Mouse (Mus musculus) MEL-GATA-1-ER (cell line): ENCODE measurements at regions not wholly inside any gene's neighbourhood (a gene's known extent, or its start where the extent isn't known, plus 50 kb on each side); places are given as distances from the start of the nearest gene placed in this dataset.

Source experiments
- DNase-seq: peaks from one replicate; pipeline ENCODE4 v3.0.0-alpha.2; 2012; ENCODE audit warnings: low read depth; ENCODE audit errors: extremely low read depth

DNA sequence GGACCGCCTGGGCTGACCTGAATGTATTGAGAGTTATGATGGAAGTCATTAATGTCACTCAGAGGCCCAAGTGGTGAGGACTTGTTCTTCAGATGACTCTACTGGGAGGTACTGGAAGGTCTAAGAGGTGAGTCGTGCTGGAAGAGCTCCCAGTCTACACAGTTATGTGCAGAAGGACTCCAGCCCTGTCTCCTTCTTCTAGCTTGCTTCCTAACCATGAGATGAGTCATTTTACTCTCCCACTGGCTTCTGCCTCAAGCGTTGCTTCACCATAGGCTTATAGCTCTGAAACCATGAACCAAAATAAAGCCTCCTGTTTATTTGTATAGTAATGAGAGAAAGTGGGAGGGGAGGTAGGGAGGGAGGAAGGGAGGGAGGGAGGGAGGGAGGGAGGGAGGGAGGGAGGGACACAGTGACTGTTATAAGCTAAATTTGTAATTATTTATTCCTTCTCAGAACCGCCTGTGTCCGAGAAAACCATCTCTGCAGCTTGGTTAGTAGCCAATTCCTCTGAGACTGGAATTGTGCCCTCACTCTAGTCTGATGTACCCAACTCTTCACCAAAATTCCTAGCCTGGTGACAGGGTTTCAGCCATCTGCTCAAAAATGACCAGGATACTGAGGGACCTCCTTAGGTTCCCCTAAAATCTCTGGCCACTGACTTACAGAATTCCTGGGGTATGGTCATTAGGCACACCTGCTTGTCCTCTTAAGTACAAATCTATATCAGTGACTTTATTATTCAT, 211.6 kb upstream of the Atp2b1 start:
- no peak for DNase-seq

DNA sequence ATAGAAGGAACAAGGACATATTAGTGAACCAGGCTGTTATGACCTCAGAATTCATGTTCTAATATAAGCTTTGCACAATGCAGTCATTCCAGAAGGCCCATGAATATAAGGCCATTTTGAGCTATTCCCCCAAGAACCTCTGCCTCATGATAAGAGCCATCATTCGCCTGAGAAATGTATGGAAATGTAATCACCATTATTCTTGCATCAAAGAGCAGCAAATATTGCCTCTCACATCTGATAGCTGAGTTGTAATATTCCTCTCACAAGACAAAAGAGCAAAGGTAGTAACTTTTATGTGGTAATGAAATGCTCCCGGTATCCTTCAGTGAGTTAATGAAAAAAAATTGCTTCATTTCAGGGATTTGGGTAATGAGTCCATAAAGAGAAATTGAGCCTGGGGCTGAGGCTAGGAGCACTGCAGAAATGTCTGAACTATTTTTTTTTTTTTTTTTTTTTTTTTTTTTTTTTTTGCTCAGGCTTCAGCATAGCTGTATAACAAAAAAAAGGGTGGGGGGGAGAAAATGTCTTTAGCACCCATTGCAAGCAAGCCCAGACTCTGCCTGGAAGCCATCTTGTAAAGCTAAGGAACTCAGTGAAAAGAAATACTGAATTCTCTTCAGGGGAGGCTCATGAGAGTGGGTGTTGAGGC, 210.4 kb upstream of the Atp2b1 start:
- DNase-seq, result no peak

DNA sequence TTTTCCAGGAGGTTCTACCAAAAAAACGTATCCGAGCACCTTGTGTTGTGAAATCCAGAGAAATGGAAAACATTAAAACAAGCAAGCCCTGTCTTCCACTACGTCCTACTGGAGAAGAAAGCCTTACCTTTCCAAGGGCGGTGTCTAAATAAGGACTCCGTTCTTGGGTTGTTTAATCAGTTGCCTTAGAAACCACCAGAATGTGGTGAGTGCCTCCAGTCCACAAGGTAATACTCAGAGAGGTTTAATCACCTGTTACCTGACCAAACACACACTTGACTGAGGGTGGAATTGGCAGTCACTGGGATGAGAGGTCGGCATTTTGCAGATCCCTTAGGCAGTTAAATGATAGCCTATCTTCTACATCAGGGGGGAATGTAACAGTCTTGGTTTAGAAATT, 209.6 kb upstream of the Atp2b1 start:
- no peak for DNase-seq

DNA sequence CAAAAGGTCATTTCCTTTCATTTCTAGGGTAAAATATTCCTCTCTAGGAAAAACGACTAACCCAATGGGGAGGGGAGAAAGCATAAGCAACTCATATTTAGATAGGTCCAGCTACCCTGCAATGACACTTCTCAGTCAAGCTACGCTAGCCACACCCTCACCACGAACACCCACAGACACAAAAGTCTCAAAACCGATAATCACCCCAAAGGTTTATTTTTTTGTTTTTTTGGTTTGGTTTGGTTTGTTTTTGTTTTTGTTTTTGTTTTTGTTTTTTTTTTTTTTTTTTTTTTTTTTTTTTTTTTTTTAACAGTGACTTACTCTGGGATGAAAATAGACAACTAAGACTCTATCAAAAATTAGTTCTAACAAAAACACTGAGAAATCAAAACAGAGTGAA, 196.3 kb upstream of the Atp2b1 start:
- no peak for DNase-seq

DNA sequence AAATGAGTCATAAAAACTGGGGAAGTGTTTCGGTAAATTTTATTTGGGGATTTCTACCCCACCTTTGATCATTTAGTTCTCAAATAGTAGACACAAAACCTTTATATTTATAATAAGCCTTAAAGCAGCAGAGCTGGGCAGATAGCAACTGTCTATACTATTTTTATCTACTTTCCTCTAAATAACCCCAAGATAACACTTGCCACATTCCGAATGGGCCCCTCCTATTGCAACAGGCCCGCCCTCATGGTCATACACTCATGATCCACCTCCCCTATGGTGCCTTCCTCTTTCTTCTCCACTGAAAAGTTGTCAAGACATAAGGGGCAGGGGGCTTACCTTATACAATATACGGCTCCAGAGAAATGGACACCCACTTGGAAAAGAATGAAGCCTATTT, 195.5 kb upstream of the Atp2b1 start:
- peak; percentile 16 for DNase-seq

DNA sequence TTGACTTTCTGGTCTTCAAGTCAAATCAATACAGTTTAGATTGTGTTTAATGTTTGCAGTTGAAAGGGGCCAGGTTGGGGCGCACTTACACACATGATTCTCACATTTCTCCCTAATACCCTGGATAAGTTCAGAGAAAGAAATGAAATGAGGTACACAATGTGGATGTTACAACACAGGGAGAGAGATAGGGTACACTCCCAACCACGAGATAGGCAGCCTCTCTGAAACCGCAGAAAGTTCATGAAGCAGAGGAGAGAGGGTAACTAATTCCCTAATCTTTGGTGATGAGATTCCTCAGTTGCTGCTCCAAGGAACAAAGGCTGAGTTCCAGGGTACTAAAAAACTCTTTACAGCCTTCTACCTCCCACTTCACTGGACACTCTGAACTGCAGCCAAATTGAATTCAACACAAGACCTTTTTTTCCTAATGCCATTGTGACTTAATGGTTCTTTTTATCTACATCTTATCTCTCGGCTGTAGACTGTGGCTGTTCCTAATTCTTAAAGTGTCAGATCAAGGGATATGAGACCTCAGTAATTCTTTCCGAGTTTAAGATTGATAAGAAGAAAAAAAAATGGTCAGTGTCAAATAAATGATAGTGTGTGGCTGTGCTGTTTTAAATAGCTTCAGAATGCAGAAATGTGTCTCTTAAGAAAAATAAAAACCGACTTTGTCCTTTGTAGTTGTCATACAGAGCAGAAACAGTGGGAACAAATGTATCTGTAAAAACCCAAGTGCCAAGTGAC, 193.8 kb upstream of the Atp2b1 start:
- DNase-seq, result no peak

DNA sequence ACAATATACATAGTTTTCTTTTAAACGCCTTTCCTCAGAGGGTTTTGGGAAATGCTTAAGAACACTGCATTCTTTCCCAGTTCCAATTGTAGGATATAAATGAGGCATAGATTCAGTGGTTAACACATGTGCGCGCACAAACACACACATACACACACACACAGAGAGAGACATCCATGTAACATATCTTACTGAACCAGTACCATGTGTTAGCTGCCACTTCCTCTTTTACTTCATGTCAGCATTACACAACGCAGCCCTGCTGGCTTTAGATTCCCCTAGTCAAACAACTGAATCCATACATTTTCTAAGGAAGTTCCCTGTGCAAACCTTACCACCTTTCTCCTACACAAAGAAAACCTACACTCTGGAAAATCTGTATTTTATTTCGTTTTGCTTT, 189.1 kb upstream of the Atp2b1 start:
- peak; percentile 65 for DNase-seq

DNA sequence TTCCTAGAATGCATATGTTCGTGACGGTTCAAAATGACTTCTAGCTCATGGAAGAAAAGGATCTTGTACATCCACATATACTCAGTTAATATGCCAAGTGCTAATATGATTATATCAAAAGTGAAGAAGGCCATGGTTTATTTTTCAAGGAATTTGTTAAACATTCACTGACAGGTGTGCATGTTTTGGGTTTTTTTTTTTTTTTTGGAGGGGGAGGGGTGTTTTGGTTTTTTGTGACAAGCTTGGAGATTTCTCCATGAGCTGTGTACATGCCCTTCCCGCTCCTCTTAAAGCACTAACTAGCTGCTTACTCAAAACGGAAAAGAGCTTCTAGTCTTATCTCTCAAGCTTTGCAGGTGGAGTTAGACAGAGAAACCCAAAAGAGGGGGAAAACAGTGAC, 187.1 kb upstream of the Atp2b1 start:
- no peak for DNase-seq

DNA sequence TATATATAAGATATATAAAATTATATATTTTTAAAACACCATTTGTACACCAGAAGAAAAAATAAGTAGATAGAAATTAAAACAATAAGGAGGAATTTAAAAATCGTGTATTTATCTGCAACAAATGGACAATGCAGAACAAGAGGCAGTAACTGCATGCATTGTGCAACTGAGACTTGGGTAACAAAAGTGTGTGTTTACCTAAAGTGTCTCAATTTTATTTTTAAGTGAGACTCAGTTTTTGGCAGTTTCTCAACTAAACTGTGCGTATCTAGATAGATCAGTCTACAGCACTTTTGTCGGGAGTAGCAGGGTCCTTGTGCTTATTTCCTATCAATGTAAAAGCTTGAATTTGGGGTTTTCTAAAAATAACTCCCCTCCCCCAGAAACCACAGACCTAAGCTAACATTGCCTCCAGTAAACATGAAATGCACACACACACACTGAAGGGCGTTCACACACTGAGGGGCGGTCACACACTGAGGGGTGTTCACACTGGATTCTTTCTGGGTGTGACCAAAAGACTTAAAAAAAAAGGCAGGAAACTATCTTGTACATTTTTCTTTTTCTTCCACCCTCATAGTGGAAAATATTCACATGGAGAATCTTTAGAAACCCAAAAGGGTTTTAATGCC, 185.7 kb upstream of the Atp2b1 start:
- DNase-seq, result no peak

DNA sequence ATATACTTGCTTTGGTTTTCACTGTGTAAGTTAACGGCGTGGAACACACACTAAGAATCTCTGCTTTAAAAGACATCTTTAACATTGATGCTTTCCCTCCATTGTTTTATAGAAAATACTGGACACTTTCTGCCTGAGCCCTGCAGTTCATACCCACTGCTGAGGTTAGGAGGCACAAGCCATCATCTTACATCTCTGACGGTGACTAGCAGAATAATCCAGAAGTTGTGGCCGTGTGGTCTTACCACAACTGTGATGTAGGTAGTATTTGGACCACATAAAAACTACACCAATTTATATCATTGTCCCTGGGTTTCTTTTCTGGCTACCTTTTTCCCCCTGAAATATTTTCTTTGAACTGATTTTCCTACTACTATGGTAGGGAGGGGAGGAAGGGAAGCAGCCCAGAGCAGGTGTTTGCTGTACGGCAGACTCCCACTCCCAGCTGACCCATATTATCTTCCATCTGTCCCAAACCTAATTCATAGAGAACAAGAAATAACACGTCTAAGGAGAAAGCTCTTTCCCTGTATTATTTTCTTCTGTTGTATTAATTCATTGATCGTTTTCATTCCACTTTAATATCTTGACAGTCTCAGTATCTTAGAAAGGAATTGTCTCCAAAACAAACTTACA, 180.1 kb upstream of the Atp2b1 start:
- DNase-seq, result no peak

DNA sequence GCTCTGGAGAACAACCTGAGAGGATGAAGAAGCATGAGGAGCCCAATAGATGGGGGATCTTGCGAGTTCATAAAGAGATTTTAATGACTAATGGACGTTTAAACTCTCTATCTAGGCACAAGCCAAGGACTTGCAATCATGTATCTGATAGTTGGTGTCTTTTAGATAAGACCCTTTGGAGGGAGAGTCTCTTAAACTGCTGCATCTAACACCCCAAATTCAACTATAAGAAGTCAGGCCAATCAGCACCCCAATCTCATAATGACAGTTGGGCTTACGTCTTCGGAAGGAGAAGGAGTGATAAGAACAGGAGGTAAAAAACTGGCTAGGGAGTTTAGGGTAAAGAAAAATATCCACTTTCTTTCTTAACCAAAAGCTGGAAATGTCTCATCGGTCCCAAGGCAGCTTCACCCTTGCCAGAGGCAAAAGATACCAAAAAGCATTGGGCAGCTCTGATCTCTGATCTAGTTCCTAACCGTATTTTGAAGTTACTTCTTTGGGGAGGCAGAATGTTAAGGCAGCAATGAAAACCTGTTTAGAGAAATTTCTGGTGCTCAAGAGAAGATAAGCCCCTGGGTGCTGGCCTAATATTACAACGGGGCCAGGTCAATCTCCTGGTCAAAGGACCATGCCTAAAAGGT, 173.6 kb upstream of the Atp2b1 start:
- DNase-seq, result peak; percentile 35

DNA sequence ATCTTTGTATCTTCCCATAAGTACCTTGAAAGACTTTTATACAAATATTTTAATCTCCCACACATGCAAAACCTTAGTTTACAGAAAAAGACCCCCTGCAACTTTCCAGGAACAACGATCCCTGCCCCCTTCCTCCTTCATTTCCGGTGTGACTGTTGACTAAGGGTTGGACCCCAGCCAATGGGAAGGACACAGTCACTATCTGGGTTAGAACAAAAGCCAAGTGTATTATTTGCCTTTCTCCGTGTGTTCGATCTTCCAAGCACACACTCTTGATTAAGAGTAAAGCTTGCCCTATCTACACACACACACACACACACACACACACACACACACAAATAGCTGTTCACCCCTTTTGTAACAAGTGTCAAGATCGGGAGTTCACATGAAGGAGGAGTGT, 172.8 kb upstream of the Atp2b1 start:
- peak; percentile 66 for DNase-seq

DNA sequence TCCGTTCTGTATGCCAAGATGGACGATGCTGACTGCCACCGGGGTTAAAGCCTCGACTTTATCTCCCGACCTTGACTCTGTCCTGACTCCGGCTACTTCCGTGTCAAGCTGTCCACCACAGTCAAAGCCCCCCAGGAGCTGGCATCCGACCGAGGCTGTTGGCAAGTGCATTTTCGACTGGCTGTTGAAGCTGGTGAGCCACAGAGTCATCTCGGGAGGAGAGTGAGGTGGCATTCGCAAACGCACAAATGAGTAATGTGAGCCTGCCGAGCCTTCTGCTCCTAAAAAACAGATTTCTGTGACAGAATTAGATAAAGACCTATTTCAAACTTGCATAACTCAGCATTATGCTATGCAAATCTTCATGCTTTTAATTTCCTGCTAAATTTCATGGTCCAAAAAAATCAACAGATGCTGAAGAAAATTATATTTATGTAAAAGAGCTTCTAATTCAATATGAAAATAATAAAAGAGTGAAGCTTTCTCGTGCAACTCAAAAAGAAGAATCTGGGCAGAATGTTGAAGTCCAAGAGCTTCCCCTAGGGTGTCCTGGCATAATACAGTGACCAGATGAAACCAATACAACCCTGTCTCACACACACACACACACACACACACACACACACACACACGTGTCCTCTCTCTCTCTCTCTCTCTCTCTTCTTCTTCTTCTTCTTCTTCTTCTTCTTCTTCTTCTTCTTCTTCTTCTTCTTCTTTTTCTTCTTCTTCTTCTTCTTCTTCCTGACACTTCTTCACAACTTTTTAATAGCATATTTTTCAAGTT, 171.2 kb upstream of the Atp2b1 start:
- no peak for DNase-seq

DNA sequence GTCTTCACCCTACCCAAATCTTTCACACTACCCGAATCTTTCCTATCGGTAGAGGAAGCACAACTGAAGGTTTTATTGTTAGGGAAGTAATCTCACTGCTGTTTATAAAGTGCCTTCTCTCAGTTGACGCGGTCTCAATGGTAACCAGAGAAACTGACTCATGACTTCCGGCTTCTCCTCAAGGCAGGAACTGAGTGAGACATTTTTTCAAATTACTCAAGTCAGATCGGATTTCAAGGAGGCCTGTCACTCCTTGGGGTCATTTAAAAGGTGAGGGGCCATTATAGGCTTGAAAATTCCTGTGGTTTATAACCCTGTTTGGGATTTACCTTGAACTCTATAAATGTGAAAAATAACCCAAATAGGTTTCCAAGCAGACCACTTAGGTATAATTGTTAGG, 170.0 kb upstream of the Atp2b1 start:
- DNase-seq, result peak; percentile 81

DNA sequence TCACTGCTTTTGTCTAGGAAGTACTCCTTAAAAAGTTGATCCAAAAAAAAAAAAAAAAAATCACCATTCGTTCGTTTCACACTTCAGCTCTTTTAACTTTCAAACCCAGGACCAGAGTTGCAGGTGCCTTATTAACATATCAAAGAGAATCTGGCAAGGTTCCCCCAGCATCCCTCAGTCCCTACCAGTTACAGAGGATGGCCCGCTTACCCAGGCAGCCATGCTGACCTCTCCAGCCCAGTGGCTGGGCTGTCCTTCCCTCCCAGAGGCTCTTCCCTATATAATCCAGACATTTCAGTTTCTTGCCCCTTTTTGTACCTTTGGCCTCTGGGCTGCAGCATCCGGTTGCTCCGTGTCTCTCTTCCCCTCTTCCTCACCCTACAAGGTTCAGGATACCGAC, 169.5 kb upstream of the Atp2b1 start:
- DNase-seq, result no peak

DNA sequence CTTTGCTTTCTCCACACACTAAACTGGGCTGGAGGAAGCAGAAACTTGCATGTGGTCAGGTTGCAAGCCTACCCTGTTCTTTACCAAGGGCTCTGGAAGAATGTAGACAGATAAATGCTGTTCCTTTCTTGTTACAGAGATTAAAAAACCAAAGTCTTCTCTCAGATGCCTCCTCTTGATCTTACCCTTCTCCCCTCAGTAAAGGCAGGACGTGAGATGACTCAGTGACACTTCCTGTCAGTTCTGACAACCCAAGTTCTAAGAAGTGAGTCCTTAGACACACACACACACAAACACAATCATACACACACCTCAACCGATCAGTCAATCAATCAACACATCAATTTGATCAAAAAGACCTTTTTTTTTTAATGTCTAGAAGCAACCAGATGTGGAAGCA, 168.8 kb upstream of the Atp2b1 start:
- DNase-seq, result no peak

DNA sequence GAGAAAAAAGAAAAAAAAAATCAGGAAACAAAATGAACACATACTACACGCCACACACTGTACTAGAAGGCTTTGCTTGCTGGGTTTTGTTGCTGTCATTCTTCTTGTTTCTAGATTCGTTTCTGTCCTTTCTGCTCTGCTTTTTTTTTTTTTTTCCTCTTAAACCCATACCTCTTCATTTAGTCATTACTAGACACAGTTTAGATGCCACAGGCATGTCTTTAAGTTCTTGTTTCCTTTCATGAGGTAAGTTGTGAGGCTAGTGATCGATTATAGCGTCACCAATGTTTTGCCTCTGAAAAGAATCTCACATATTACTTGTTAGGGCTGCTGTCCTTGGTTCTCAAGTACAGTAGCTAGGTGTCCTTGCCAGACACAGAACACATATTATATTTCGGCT, 168.3 kb upstream of the Atp2b1 start:
- DNase-seq, result no peak

DNA sequence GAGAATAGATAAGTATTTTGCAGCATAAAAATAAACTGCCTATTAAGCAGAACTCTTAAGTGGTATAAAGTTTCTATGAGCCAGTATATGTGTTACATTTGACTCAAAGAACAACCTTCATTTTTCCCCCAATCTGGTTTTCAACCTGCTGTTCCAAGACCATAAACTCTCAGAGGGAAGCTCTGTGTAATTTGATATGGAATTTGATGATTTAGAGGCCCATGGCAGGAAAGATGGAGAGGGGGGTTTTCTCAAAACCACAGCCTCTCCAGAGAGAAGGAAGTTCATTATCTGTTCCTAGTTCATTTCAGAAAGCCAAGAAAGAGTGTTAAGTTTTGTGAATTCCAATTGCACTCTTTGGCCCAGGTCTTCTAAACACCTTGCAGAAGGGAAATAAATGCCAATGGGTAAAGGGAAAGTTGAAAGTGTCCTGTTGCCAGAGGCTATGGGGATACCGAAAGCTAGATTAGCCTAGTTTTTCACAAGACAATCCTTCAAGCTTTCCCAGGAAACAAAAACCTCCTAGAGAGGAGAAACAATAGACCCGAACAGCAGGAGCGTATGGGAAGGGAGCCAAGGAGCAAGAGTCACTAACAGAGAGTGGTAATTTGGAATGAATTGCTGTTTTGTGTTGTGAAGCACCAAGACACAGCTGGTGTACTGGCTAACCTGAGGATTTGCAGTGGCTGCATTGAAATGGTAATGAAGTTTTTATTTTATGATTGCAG, 165.2 kb upstream of the Atp2b1 start:
- no peak for DNase-seq

DNA sequence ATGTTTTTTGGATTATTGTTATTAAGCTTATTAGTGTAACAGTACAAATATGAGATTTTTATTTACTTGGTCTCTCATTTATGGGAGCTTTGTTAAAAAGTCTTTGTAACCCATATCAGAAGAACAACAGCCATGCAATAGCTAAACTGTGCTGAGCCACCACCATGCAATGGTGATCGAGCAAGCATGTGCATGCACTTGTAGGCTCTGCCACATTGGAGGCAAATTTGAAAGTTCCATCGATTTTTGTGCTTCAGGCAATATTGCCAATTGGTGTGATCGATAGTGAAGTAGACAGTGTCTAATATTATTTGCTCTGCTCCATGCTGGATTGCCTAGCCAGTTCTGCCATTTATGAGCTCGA, 164.6 kb upstream of the Atp2b1 start:
- DNase-seq, result no peak
